Mouse (Mus musculus) hindbrain, embryonic 16.5 days (tissue): ENCODE data around the gene Atf7. TPM values are rescaled to one million over a fixed set of nuclear protein-coding genes. Genes with fewer than 3 reads are reported as not detected.
A peak's percentile ranks its signal among the peaks of the same experiment; 100 is the strongest.

Experiments
- ATAC-seq: fragments of 200-750 bp; cut with Nextera tagmentation; 2 replicates; pipeline ENCODE4 v1.8.0; 2017; ENCODE audit warnings: moderate TSS enrichment, moderate library complexity
- H3K27ac ChIP-seq: fragments of 300-500 bp; sonication (generic); 2 replicates; pipeline ENCODE4 v1.5.1; 2014; ENCODE audit warnings: low read depth, mild to moderate bottlenecking, control low read depth, low read length, moderate library complexity
- H3K27me3 ChIP-seq: fragments of 300-500 bp; sonication (generic); replicated peaks from 2 replicates; pipeline ENCODE4 v1.6.1; 2014; ENCODE audit warnings: low read length; ENCODE audit not compliant: control insufficient read depth, insufficient read depth
- H3K36me3 ChIP-seq: fragments of 300-500 bp; sonication (generic); 2 replicates; pipeline ENCODE4 v1.6.1; 2014; ENCODE audit warnings: mild to moderate bottlenecking, low read length, moderate library complexity, mixed read lengths; ENCODE audit not compliant: control insufficient read depth, insufficient read depth
- H3K4me1 ChIP-seq: fragments of 300-500 bp; sonication (generic); 2 replicates; pipeline ENCODE4 v1.6.1; 2014; ENCODE audit warnings: low read depth, low read length; ENCODE audit not compliant: control insufficient read depth, insufficient read depth
- H3K4me2 ChIP-seq: fragments of 300-500 bp; sonication (generic); 2 replicates; pipeline ENCODE4 v1.6.1; 2014; ENCODE audit warnings: mild to moderate bottlenecking, low read length, control low read depth, moderate library complexity
- H3K4me3 ChIP-seq: fragments of 300-500 bp; sonication (generic); 2 replicates; pipeline ENCODE4 v1.5.1; 2014; ENCODE audit warnings: mild to moderate bottlenecking, low read length, control low read depth, moderate library complexity
- H3K9ac ChIP-seq: fragments of 300-500 bp; sonication (generic); 2 replicates; pipeline ENCODE4 v1.6.1; 2014; ENCODE audit warnings: low read depth, mild to moderate bottlenecking, control low read depth, low read length, moderate library complexity
- H3K9me3 ChIP-seq: fragments of 300-500 bp; sonication (generic); 2 replicates; pipeline ENCODE4 v1.6.1; 2014; ENCODE audit warnings: mild to moderate bottlenecking, low read length, moderate library complexity; ENCODE audit not compliant: control insufficient read depth
- WGBS: fragments of 180-500 bp; shearing (Covaris S2); extraction: QIAGEN DNeasy Blood & Tissue Kit; methylation state at CpG from one replicate; pipeline ENCODE4 v1.1.7; 2014; 5-methylcytosine and 5-hydroxymethylcytosine counted together
- polyA plus RNA-seq: library from polyadenylated mRNA; unstranded; fragments of >200 nt; fragmentation: Nextera tagmentation; extraction: Ambion mirVana; gene quantifications from 2 replicates; pipeline ENCODE4 v1.2.1, GENCODE M21; 2015

The Atf7 gene
- polyA plus RNA-seq, 1 experiment from 2014 or later = 16.5 TPM

DNA sequence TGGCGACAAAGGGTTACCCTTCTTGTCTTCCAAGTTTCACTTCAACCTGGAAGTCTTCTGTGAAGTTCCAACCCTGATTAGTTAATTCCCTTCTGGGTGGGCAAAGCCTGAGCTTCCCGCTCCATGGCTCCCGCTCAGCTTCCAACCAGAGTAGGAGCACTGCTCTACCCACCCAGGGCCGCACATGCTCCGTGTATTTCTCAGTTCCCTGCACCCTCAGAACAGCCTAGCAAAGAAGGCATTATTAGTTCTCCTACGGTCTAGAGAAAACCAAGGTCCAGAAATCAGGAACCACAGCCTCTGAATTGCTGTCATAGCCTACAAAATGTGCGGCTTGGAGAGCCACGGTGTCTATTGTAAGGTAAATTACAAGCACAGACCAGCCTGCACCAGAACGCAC lies 115.2 kb downstream of the Atf7 start:
- H3K4me2 ChIP-seq = peak overlapping the region; percentile 87
- H3K27me3 ChIP-seq = no peaks in the 10 kb centered on the region
- peak overlapping the region; percentile 82 for H3K9ac ChIP-seq
- peaks cover 47% of the 10 kb centered on the region for H3K4me1 ChIP-seq
- no peaks in the 10 kb centered on the region for H3K9me3 ChIP-seq
- 6% methylated on average over 9 of the region's 9 CpGs for WGBS
- H3K36me3 ChIP-seq = 0 out of 2 replicates have a peak, but pooled peaks cover under 1% of the 10 kb centered on the region
- ATAC-seq = peak; percentile 67
- peak overlapping the region; percentile 94 for H3K27ac ChIP-seq
- peak overlapping the region; percentile 69 for H3K4me3 ChIP-seq

DNA sequence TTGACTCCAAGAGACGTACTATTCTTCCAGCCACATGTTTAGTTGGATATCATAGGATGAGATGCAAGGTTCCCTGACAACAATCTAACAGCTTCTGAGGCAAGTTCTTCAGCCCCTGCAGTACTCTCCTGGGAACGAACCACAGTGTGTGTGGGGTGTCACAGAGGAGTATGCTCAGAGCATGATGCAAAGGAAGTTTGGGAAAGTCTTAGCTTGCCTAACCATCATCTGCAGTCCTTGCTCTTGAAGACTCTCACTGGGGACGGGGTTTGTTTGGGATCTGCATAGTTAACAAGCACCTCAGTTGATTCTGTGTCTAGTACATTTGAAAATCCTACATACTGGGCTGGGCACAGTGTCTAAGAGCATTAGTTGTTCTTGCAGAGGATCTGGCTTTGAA lies 116.9 kb downstream of the Atf7 start:
- no peak for ATAC-seq
- H3K4me1 ChIP-seq = peaks cover 36% of the 10 kb centered on the region
- H3K4me2 ChIP-seq = no peak overlapping the region
- WGBS = 82% methylated on average over 3 of the region's 3 CpGs
- H3K9ac ChIP-seq = no peak overlapping the region
- no peak overlapping the region for H3K27ac ChIP-seq
- H3K36me3 ChIP-seq = peaks cover 16% of the 10 kb centered on the region
- no peak overlapping the region for H3K4me3 ChIP-seq
- no peaks in the 10 kb centered on the region for H3K27me3 ChIP-seq
- H3K9me3 ChIP-seq = no peaks in the 10 kb centered on the region

DNA sequence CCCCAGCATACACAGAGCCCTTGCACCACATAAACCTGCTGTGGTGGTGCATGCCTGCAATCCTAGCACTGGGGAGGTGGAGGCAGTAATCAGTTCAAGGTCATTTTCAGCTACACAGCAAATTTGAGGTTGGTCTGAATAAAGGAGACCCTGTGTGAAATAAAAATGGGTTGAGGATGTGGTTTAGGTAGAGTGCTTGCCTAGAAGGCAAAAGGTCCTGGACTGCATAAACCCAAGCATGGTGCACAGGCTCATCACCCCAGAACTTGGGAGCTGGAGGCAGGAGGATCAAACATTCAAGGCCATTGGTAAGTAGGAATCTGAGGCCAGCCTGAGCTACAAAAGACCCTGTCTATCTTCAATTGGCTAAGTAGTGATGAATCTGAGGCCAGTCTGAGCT lies 117.7 kb downstream of the Atf7 start:
- Histone ChIP-seq H3K27ac (no peak overlapping the region), H3K9me3 (no peaks in the 10 kb centered on the region), H3K4me2 (no peak overlapping the region), H3K9ac (no peak overlapping the region), H3K4me3 (no peak overlapping the region), H3K27me3 (no peaks in the 10 kb centered on the region), H3K36me3 (peaks cover 23% of the 10 kb centered on the region), H3K4me1 (peaks cover 31% of the 10 kb centered on the region)
- ATAC-seq = no peak

DNA sequence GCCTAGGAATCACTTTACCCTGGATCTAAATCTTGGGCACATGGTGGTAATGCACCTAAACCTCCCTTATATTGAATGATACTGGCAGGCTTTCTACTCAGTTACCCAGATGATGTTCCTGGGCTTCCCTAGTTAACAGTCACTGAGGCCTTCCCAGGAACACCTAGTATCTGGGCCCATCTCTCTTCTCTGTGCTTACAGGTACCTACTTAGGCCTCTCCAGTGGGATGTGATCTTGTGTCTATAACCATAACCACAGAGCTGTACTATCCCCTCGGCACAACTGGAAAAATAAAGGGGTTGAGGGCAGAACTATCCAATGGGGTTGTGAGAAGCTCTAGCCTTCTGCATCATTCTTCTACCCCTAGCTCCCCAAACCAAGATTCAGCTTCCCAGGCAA lies 118.4 kb downstream of the Atf7 start:
- H3K9me3 ChIP-seq = no peaks in the 10 kb centered on the region
- H3K36me3 ChIP-seq = peaks cover 30% of the 10 kb centered on the region
- H3K4me3 ChIP-seq = no peak overlapping the region
- H3K27ac ChIP-seq = no peak overlapping the region
- peaks cover 24% of the 10 kb centered on the region for H3K4me1 ChIP-seq
- H3K27me3 ChIP-seq = no peaks in the 10 kb centered on the region
- no peak overlapping the region for H3K9ac ChIP-seq
- H3K4me2 ChIP-seq = no peak overlapping the region
- 94% methylated on average over 1 of the region's 1 CpGs for WGBS
- no peak for ATAC-seq

DNA sequence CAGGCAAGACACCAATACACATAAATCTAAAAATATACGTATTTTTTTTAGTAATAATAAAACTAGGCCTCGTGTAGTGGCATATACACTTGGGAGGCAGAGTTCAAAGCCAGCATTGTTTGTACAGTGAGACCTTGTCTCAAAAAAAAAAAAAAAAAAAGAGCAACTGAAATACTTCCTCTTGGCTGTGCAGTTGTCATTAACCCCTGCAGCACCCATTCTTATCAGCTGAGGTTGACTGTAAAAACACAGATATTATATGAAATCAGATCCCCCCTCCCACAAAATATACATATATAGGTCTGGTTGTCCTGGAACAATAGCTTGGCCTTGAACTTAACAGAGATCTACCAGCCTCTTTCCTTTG lies 118.8 kb downstream of the Atf7 start:
- Histone ChIP-seq H3K9ac (no peak overlapping the region), H3K36me3 (peaks cover 32% of the 10 kb centered on the region), H3K4me1 (peaks cover 20% of the 10 kb centered on the region), H3K9me3 (no peaks in the 10 kb centered on the region), H3K4me3 (no peak overlapping the region), H3K4me2 (no peak overlapping the region), H3K27ac (no peak overlapping the region), H3K27me3 (no peaks in the 10 kb centered on the region)
- WGBS = 64% methylated on average over 2 of the region's 2 CpGs
- no peak for ATAC-seq

DNA sequence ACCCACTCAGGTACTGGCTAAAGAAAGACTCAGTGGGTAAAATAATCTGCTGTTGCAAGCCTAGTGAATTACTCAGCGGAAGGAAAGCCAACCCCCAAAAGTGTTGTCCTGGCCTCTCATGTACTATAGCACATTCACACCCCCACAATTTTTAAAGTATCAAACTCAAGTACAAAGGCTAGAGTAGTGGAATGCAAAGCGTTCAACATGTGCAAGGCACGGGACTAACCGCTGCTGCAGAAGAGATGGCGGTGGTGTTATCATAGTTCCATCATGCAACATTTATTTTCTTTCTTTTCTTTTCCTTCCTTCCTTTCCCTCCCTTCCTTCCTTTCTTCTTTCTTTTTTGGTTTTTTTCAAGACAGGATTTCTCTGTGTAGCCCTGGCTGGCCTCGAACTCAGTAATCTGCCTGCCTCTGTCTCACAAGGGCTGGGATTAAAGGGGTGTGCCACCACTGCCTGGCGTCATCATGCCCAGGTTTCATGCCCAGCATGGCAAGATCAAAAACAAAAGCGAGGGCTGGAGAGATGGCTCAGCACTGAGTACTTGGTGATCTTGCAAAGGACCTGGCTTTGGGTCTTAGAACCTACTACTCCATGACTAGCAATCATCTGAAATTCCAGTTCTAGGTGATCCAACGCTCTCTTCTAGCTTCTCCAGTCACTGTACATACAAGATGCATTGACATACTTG lies 119.3 kb downstream of the Atf7 start:
- no peak overlapping the region for H3K27ac ChIP-seq
- no peak overlapping the region for H3K4me2 ChIP-seq
- no peaks in the 10 kb centered on the region for H3K9me3 ChIP-seq
- no peaks in the 10 kb centered on the region for H3K27me3 ChIP-seq
- ATAC-seq = no peak
- H3K9ac ChIP-seq = no peak overlapping the region
- H3K4me3 ChIP-seq = no peak overlapping the region
- peaks cover 38% of the 10 kb centered on the region for H3K36me3 ChIP-seq
- 84% methylated on average over 9 of the region's 9 CpGs for WGBS
- H3K4me1 ChIP-seq = peaks cover 15% of the 10 kb centered on the region

DNA sequence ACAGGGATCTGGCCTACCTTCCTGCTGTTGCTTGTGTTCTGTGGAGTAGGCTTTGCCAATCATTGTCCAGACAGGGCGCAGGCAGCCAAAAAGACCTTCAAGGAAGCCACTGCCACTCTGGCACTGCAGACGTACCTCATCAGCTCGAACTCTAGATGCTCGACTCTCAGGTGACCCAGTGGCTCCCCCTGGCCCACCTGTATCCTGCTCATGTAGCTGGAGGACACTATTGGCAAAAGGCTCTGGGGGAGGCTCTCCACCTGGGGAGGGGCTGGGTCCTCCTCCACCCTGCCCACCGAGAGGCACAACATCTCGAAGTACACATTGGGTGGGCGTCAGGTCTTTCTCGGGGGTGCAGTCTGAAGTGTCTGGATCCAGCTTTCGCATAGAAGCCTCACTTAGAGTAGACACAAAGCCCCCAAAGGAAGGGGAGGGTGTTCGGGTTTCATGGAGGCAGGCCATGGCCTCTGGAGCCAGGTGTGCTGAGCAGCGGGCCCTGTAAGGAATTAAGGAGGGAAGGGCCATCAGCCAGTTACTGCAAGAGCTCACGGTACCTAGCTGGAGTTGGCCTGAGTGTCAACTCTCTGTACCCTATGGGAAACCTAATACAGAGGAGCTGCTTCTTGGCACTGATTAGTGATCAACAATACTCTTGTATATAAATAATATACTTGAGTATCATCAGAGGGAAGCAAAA lies 120.0 kb downstream of the Atf7 start:
- H3K9me3 ChIP-seq = no peaks in the 10 kb centered on the region
- H3K36me3 ChIP-seq = peaks cover 45% of the 10 kb centered on the region
- no peaks in the 10 kb centered on the region for H3K27me3 ChIP-seq
- ATAC-seq = no peak
- 83% methylated on average over 12 of the region's 12 CpGs for WGBS
- H3K9ac ChIP-seq = no peak overlapping the region
- no peak overlapping the region for H3K27ac ChIP-seq
- peaks cover 13% of the 10 kb centered on the region for H3K4me1 ChIP-seq
- H3K4me3 ChIP-seq = no peak overlapping the region
- no peak overlapping the region for H3K4me2 ChIP-seq

DNA sequence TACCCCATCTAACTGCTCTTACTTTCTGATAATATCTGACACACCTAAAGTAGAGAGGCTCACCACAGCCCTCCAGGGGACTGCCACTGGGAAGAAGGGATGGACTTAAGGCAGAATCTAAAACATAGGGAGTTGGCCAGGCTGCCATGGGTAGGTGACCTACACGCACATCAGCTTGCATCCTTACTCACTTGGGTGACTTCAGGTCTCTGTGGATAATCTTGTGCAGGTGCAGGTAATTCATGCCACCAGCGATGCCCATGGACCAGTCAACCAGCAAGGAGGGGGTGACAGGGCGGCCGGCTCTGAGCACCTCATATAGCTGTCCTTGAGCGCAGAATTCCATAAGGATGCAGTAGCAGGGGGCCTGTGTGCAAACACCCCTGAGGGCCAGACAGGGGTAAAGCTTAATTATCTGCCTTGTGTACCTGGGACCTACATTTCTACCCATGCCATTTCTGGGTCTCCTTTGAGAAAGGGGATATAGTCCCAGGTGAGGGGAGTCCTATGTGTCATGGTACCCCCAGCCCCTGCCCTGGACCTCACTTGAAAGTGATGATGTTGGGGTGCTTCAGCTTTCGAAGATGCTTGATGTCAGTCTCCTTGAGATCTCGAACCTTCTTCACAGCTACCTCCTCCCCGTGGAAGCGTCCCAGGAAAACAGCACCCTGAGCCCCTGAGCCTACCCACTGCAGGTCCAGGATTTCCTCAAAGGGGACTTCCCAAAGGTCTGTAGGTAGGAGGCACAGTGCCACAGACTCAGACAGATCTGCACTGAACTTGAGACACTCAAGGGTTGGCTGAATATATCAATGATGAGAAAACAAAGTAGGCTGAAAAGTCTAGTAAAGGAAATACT lies 121.1 kb downstream of the Atf7 start:
- Histone ChIP-seq H3K36me3 (peaks cover 55% of the 10 kb centered on the region), H3K4me1 (peaks cover 3% of the 10 kb centered on the region), H3K9me3 (no peaks in the 10 kb centered on the region), H3K27me3 (no peaks in the 10 kb centered on the region), H3K4me3 (no peak overlapping the region), H3K9ac (no peak overlapping the region), H3K27ac (no peak overlapping the region), H3K4me2 (no peak overlapping the region)
- WGBS = 88% methylated on average over 9 of the region's 9 CpGs
- ATAC-seq = no peak

DNA sequence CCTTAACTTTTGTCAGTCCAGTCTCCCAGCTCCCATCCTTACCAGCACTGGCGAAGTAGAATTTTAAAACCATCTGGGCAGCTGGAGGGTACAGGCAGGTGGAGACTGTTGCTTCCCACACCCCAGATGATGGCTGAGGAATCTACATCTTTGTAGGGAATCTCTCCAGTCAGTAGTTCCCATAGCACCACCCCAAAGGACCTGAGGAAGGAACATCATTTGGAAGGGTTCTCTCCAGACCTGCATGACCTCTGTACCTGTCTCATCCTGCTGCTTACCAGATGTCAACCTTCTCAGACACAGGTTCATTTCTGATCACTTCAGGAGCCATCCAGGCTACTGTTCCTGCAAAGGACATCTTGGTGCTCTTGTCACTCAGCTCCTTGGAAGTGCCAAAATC lies 121.8 kb downstream of the Atf7 start, which contains the start of gene Gm10337:
Gene Gm10337 (plus strand): TSS at position 276 of the 400 bp plus-strand sequence.
- no peak within 1 kb of the TSS for H3K27ac ChIP-seq
- H3K27me3 ChIP-seq = no peaks in the 10 kb centered on the region
- 94% methylated on average over 1 of the region's 1 CpGs for WGBS
- no peaks in the 10 kb centered on the region for H3K9me3 ChIP-seq
- H3K9ac ChIP-seq = no peak within 1 kb of the TSS
- peaks cover 57% of the 10 kb centered on the region for H3K36me3 ChIP-seq
- no peak for ATAC-seq
- H3K4me3 ChIP-seq = no peak within 1 kb of the TSS
- no peaks in the 10 kb centered on the region for H3K4me1 ChIP-seq
- H3K4me2 ChIP-seq = no peak within 1 kb of the TSS
